Mouse (Mus musculus): ENCODE data around the gene Trpc4ap.

- no peak for TF ChIP-seq POLR2A (IDR thresholded peaks at IDR 0.05; ENCODE audit: insufficient read depth, low read length)
- no peak for TF ChIP-seq CTCF (IDR thresholded peaks at IDR 0.05; ENCODE audit: low read depth, low read length)
- no peak for TF ChIP-seq EP300 (IDR thresholded peaks at IDR 0.05; ENCODE audit: insufficient read depth, low read depth, low read length)
These were observed 62.0 kb downstream of the Trpc4ap start for GRCm38 (mm10) chr2:155630153-155630552.

All from ES-Bruce4 (cell line).